ENCODE assay signal across 8 mouse cellular contexts in the genomic region with DNA sequence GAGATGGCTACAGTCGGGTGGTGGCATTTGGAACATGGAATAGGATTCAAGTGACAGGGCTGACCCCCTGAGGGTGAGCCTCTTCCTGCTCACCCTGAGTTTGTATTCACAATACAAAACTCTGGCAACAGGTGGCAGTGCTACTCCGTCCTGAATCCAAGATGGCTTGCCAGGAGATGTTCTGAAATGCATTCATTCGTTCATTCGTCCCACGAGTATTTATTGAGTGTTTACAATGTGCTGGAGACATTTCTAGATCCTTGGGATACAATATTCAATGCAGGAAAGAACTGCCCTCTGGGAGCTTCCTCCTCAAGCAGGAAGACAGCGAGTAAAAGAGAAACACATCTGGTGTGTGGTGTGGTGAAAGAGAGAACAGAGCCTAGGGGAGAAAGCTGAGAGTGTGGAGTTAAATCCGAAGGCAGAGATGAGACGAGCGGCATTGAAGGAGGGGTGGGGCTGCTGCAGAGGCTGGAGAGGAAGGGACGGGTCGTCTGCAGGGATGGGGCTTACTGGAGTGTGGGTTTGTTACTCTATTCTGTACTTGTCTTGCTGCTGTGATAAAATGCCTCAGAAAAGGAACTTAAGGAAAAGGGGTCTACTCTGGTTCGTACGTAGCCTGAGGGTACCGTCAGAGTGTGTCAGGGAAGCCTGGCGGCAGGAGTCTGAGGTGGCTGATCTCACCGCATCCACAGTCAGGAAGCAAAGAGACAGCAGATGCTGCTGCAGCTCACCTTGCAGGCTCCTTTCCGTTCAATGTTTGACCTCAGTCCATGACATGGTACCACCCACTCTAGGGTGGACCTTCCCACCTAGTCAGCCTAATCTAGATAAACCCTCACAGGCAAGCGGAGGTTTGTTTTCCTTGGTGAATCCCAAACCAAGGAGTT.
A peak's percentile ranks its signal among the peaks of the same experiment; 100 is the strongest.
DNase-seq lines count a peak whose midpoint lies in the region; ATAC-seq and TF ChIP-seq lines count a peak whose summit lies in the region.

No protein-coding gene starts in this region.

- no peaks in the 10 kb centered on the region for H3K36me3 ChIP-seq in kidney, embryonic 16.5 days (ENCODE audit: insufficient read depth, low read length)
- no peaks in the 10 kb centered on the region for H3K36me3 ChIP-seq in G1E (replicated peaks)
- H3K36me3 ChIP-seq in intestine, embryonic 16.5 days (ENCODE audit: control insufficient read depth, insufficient read depth, low read length): no peaks in the 10 kb centered on the region

- 37% methylated on average over 18 of the region's 18 CpGs for WGBS in kidney, embryonic 16.5 days
- WGBS in intestine, embryonic 16.5 days: 31% methylated on average over 18 of the region's 18 CpGs

- H3K4me2 ChIP-seq in kidney, embryonic 16.5 days (replicated peaks; ENCODE audit: low read depth, low read length): no peak overlapping the region
- H3K4me2 ChIP-seq in intestine, embryonic 16.5 days (ENCODE audit: low read depth, low read length): peak overlapping the region; percentile 4; the same call in 1 of the 2 replicates

- ATAC-seq in kidney, embryonic 16.5 days (ENCODE audit: low FRiP score, low TSS enrichment): no peak
- peak; percentile 45 for ATAC-seq in G1E (ENCODE audit: extremely low read depth, insufficient number of reproducible peaks, low FRiP score, poor library complexity, severe bottlenecking)
- ATAC-seq in intestine, embryonic 16.5 days: peak; percentile 21; the same call in 1 of the 2 replicates

- H3K27ac ChIP-seq in kidney, embryonic 16.5 days (ENCODE audit: low read length): no peak overlapping the region
- peak overlapping the region; percentile 45; the same call in 1 of the 2 replicates for H3K27ac ChIP-seq in intestine, embryonic 16.5 days (ENCODE audit: low read length)

- DNase-seq in kidney, adult 9 months: peak; percentile 66
- peak; percentile 49 for DNase-seq in G1E (ENCODE audit: low spot score)
- peak; percentile 69 for DNase-seq in embryo, embryonic 11 days
- peak; percentile 87 for DNase-seq in lung, postnatal 10 days
- peak; percentile 81 for DNase-seq in thymus, postnatal 25 days
- DNase-seq in ovary, postnatal 10 days (ENCODE audit: low spot score): no peak

- peak; percentile 38; the same call in 1 of the 2 replicates for TF ChIP-seq CTCF in G1E (IDR thresholded peaks at IDR 0.05; ENCODE audit: low read depth, low read length)

- no peak overlapping the region for H3K4me3 ChIP-seq in kidney, embryonic 16.5 days (ENCODE audit: low read length)
- peak overlapping the region; percentile 21; the same call in 1 of the 2 replicates for H3K4me3 ChIP-seq in G1E (ENCODE audit: low read depth, low read length)
- no peak overlapping the region for H3K4me3 ChIP-seq in intestine, embryonic 16.5 days (ENCODE audit: low read length)

- no peaks in the 10 kb centered on the region for H3K27me3 ChIP-seq in kidney, embryonic 16.5 days (ENCODE audit: insufficient read depth, low read length)
- H3K27me3 ChIP-seq in G1E (ENCODE audit: insufficient read depth, low read length): no peaks in the 10 kb centered on the region
- H3K27me3 ChIP-seq in intestine, embryonic 16.5 days (replicated peaks; ENCODE audit: control insufficient read depth, insufficient read depth, low read length): no peaks in the 10 kb centered on the region

- H3K9me3 ChIP-seq in kidney, embryonic 16.5 days (ENCODE audit: low read length): no peaks in the 10 kb centered on the region
- no peaks in the 10 kb centered on the region for H3K9me3 ChIP-seq in G1E (replicated peaks)
- no peaks in the 10 kb centered on the region for H3K9me3 ChIP-seq in intestine, embryonic 16.5 days (ENCODE audit: control insufficient read depth, low read length)

- H3K4me1 ChIP-seq in kidney, embryonic 16.5 days (ENCODE audit: insufficient read depth, low read length): peaks cover 14% of the 10 kb centered on the region; the same call in 1 of the 2 replicates
- peaks cover 73% of the 10 kb centered on the region for H3K4me1 ChIP-seq in G1E (ENCODE audit: insufficient read depth, low read depth, low read length)
- H3K4me1 ChIP-seq in intestine, embryonic 16.5 days (ENCODE audit: control insufficient read depth, insufficient read depth, low read length): peaks cover 22% of the 10 kb centered on the region

- no peak overlapping the region for H3K9ac ChIP-seq in kidney, embryonic 16.5 days (replicated peaks; ENCODE audit: low read length)
- H3K9ac ChIP-seq in intestine, embryonic 16.5 days (ENCODE audit: low read depth, low read length): no peak overlapping the region
